Mouse (Mus musculus) small intestine, adult 2 months (tissue): ENCODE measurements around the gene S100a7a.

Experiments used
- CTCF ChIP-seq: fragments of 200-500 bp; IDR thresholded peaks from 2 replicates; pipeline ENCODE4 v1.5.1; 2012; ENCODE audit warnings: low read depth, mild to moderate bottlenecking, control low read depth, inconsistent platforms, low read length, moderate library complexity, mixed read lengths; ENCODE audit not compliant: insufficient replicate concordance, insufficient read length; ENCODE audit errors: extremely low read depth
- POLR2A ChIP-seq: fragments of 200-500 bp; IDR thresholded peaks from 2 replicates; pipeline ENCODE4 v1.6.1; 2012; ENCODE audit warnings: low read depth, mild to moderate bottlenecking, control low read depth, inconsistent platforms, low read length, moderate library complexity

GRCm38 (mm10) chr3:90605049-90605448 is 48.8 kb upstream of the S100a7a start:
- no peak for TF ChIP-seq CTCF
- no peak for TF ChIP-seq POLR2A
